ENCODE assay signal across 8 mouse cellular contexts in the genomic region with DNA sequence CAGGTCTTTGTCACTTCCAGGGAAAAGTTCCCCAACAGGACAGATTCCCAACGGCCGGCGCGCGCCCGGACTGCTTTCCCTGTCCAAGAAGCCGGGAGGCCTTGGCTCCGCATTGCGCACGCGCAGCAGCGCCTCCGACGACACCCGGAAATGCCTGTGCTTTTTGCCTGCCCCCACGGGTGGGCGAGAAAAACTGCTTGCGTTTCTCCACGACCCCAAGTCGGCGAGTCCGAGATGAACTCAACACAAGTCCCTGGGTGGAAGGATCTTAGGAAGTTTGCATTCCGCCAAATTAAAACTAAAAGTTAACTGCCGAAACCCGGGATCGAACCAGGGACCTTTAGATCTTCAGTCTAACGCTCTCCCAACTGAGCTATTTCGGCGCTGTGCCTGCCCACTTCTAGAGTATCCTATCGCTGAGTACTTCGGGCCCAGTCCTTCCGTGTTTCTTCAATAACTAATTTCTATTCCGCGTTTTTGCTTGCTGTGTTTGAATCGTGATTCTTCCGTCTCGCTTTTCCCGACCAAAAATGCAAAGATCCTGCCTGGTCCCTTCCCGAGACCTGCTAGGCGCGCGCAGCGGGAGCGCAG. TPM values are rescaled to one million over a fixed set of nuclear protein-coding genes. Genes with fewer than 3 reads are reported as not detected.
A peak's percentile ranks its signal among the peaks of the same experiment; 100 is the strongest.
DNase-seq lines count a peak whose midpoint lies in the region; ATAC-seq and TF ChIP-seq lines count a peak whose summit lies in the region.

No protein-coding gene starts in this region.

- DNase-seq in B cell, adult 2 months = peak; percentile 90 to 93
- DNase-seq in brain, adult 2 months (ENCODE audit: low read depth, low spot score) = peak; percentile 90
- DNase-seq in liver, adult 2 months (ENCODE audit: extremely low read depth, low read depth, low spot score) = peak; percentile 81
- peak; percentile 88 for DNase-seq in splenic B cell, adult 2 months (ENCODE audit: low read depth, low spot score)

- H3K4me3 ChIP-seq in heart, embryonic 11.5 days (ENCODE audit: low read depth, low read length) = peak overlapping the region; percentile 62
- H3K4me3 ChIP-seq in kidney, embryonic 16.5 days (ENCODE audit: low read length) = peak overlapping the region; percentile 73
- peak overlapping the region; percentile 86 for H3K4me3 ChIP-seq in liver, adult 2 months (ENCODE audit: insufficient read depth, low read depth, low read length)
- peak overlapping the region; percentile 83 for H3K4me3 ChIP-seq in myocyte

- H3K36me3 ChIP-seq in heart, embryonic 11.5 days (ENCODE audit: control insufficient read depth, insufficient read depth, low read length) = no peaks in the 10 kb centered on the region
- no peaks in the 10 kb centered on the region for H3K36me3 ChIP-seq in kidney, embryonic 16.5 days (ENCODE audit: insufficient read depth, low read length)
- no peaks in the 10 kb centered on the region for H3K36me3 ChIP-seq in liver, adult 2 months (ENCODE audit: control insufficient read depth, insufficient read depth, low read length)
- H3K36me3 ChIP-seq in myocyte (ENCODE audit: control insufficient read depth, insufficient read depth) = no peaks in the 10 kb centered on the region
- no peaks in the 10 kb centered on the region for H3K36me3 ChIP-seq in splenic B cell, adult 2 months (ENCODE audit: control insufficient read depth, insufficient read depth, low read length, poor library complexity, severe bottlenecking)

- H3K4me1 ChIP-seq in heart, embryonic 11.5 days (ENCODE audit: control insufficient read depth, insufficient read depth, low read length) = no peaks in the 10 kb centered on the region
- H3K4me1 ChIP-seq in kidney, embryonic 16.5 days (ENCODE audit: insufficient read depth, low read length) = no peaks in the 10 kb centered on the region; the same call in 1 of the 2 replicates
- no peaks in the 10 kb centered on the region for H3K4me1 ChIP-seq in liver, adult 2 months (ENCODE audit: control insufficient read depth, insufficient read depth, low read length)

- H3ac ChIP-seq in myocyte (ENCODE audit: control insufficient read depth, insufficient read length) = peak overlapping the region; percentile 16

- under 1% methylated on average over 44 of the region's 44 CpGs for WGBS in heart, embryonic 11.5 days (ENCODE audit: insufficient replicate concordance)
- under 1% methylated on average over 44 of the region's 44 CpGs for WGBS in kidney, embryonic 16.5 days
- under 1% methylated on average over 44 of the region's 44 CpGs for WGBS in liver, adult 2 months

- peak; percentile 73 for ATAC-seq in erythroblast, adult 5-6 weeks (replicated peaks; ENCODE audit: low FRiP score, poor library complexity, severe bottlenecking)
- peak; percentile 86 for ATAC-seq in heart, embryonic 11.5 days (replicated peaks; ENCODE audit: insufficient number of reproducible peaks, low FRiP score, low TSS enrichment)
- ATAC-seq in kidney, embryonic 16.5 days (ENCODE audit: low FRiP score, low TSS enrichment) = peak; percentile 81

- no peak for TF ChIP-seq CTCF in liver, adult 2 months (IDR thresholded peaks at IDR 0.05; ENCODE audit: low read depth, low read length)

- TF ChIP-seq POLR2A in liver, adult 2 months (IDR thresholded peaks at IDR 0.05; ENCODE audit: extremely low read depth, insufficient read depth, low read length) = no peak
- peak; percentile 38 for TF ChIP-seq POLR2A in myocyte (IDR thresholded peaks at IDR 0.05; ENCODE audit: insufficient read length, low read depth)

- H3K27me3 ChIP-seq in heart, embryonic 11.5 days (ENCODE audit: control insufficient read depth, insufficient read depth, low read length) = no peaks in the 10 kb centered on the region
- H3K27me3 ChIP-seq in kidney, embryonic 16.5 days (ENCODE audit: insufficient read depth, low read length) = no peaks in the 10 kb centered on the region
- no peaks in the 10 kb centered on the region for H3K27me3 ChIP-seq in liver, adult 2 months (ENCODE audit: control insufficient read depth, insufficient read depth, low read length)
- no peaks in the 10 kb centered on the region for H3K27me3 ChIP-seq in myocyte (ENCODE audit: control insufficient read depth, insufficient read depth, insufficient read length)
- H3K27me3 ChIP-seq in splenic B cell, adult 2 months (ENCODE audit: control insufficient read depth, insufficient read depth, low read length, poor library complexity, severe bottlenecking) = no peaks in the 10 kb centered on the region

- no peaks in the 10 kb centered on the region for H3K79me2 ChIP-seq in liver, adult 2 months (ENCODE audit: control insufficient read depth, insufficient read depth, low read length)
- H3K79me2 ChIP-seq in myocyte (ENCODE audit: control insufficient read depth, insufficient read depth) = no peaks in the 10 kb centered on the region

- H3K27ac ChIP-seq in heart, embryonic 11.5 days (ENCODE audit: low read depth, low read length) = no peak overlapping the region
- peak overlapping the region; percentile 76 for H3K27ac ChIP-seq in kidney, embryonic 16.5 days (ENCODE audit: low read length)
- peak overlapping the region; percentile 32 for H3K27ac ChIP-seq in liver, adult 2 months (replicated peaks; ENCODE audit: insufficient read depth, low read depth, low read length)

- peak overlapping the region; percentile 67 for H3K9ac ChIP-seq in heart, embryonic 11.5 days (ENCODE audit: low read depth, low read length)
- H3K9ac ChIP-seq in kidney, embryonic 16.5 days (replicated peaks; ENCODE audit: low read length) = peak overlapping the region; percentile 72
- H3K9ac ChIP-seq in liver, adult 2 months (ENCODE audit: low read depth, low read length) = peak overlapping the region; percentile 71

- H3K9me3 ChIP-seq in heart, embryonic 11.5 days (replicated peaks; ENCODE audit: control insufficient read depth, low read length) = no peaks in the 10 kb centered on the region
- no peaks in the 10 kb centered on the region for H3K9me3 ChIP-seq in kidney, embryonic 16.5 days (ENCODE audit: low read length)

- H3K4me2 ChIP-seq in heart, embryonic 11.5 days = peak overlapping the region; percentile 67
- peak overlapping the region; percentile 76 for H3K4me2 ChIP-seq in kidney, embryonic 16.5 days (replicated peaks; ENCODE audit: low read depth, low read length)
- H3K4me2 ChIP-seq in myocyte (ENCODE audit: low read depth) = peak overlapping the region; percentile 88

TF ChIP-seq in myocyte, 11 proteins besides CTCF, POLR2A, EP300 and RAD21:
- no peak for TF ChIP-seq E2F4 (IDR thresholded peaks at IDR 0.05; ENCODE audit: insufficient read depth)
- no peak for TF ChIP-seq REST (IDR thresholded peaks at IDR 0.05; ENCODE audit: insufficient read depth, insufficient read length)
- TF ChIP-seq SRF (IDR thresholded peaks at IDR 0.05; ENCODE audit: control insufficient read depth, insufficient read length, low read depth) = no peak
- no peak for TF ChIP-seq MYOD1 (IDR thresholded peaks at IDR 0.05; ENCODE audit: control insufficient read depth in 1 of 3, insufficient read length in 2 of 3, low read depth in 2 of 3)
- TF ChIP-seq USF1 (IDR thresholded peaks at IDR 0.05; ENCODE audit: low read depth) = no peak
- no peak for TF ChIP-seq CEBPB (IDR thresholded peaks at IDR 0.05; ENCODE audit: insufficient read depth, poor library complexity, severe bottlenecking)
- no peak for TF ChIP-seq MAX (IDR thresholded peaks at IDR 0.05; ENCODE audit: low read depth)
- no peak for TF ChIP-seq TCF12 (IDR thresholded peaks at IDR 0.05; ENCODE audit: insufficient read depth, poor library complexity, severe bottlenecking)
- TF ChIP-seq POLR2AphosphoS2 (IDR thresholded peaks at IDR 0.05; ENCODE audit: insufficient read length, low read depth) = no peak
TF ChIP-seq in myocyte: peak in this region for 0.

RNA-seq across cellular contexts. Expression of a gene that starts 37.3 kb away (rescaled TPM):
- 0.38 TPM in 1 of 2 replicates, not detected in the other for total RNA-seq in erythroblast, adult 5-6 weeks (2015; ENCODE audit: low replicate concordance)
- 0.09 and 0.42 TPM in 2 replicates for total RNA-seq in erythroblast, adult 5-6 weeks (2017; ENCODE audit: low replicate concordance)
- polyA plus RNA-seq in heart, embryonic 11.5 days (2014; fragmentation: Nextera tagmentation; extraction: Ambion mirVana) = 0.73 and 1.2 TPM in 2 replicates
- polyA plus RNA-seq in kidney, embryonic 16.5 days (2015; fragmentation: Nextera tagmentation; extraction: Ambion mirVana) = 0.76 and 1.2 TPM in 2 replicates
- 1.9 and 8.7 TPM in 2 replicates for total RNA-seq in liver, adult 2 months (2014; rRNA removed)
- 3.1 and 11.0 TPM in 2 replicates for polyA plus RNA-seq in liver, adult 2 months (2012; rRNA removed)
- polyA plus RNA-seq in myocyte (2012; fragmentation: generic; extraction: Trizol) = 0.01 TPM

RNA-seq across cellular contexts. Expression of a gene that starts 43.2 kb away (rescaled TPM):
- 3.3 and 5.6 TPM in 2 replicates for total RNA-seq in erythroblast, adult 5-6 weeks (2015; ENCODE audit: low replicate concordance)
- total RNA-seq in erythroblast, adult 5-6 weeks (2017; ENCODE audit: low replicate concordance) = 3.2 and 10.6 TPM in 2 replicates
- polyA plus RNA-seq in heart, embryonic 11.5 days (2014; fragmentation: Nextera tagmentation; extraction: Ambion mirVana) = 35.9 and 37.8 TPM in 2 replicates
- polyA plus RNA-seq in kidney, embryonic 16.5 days (2015; fragmentation: Nextera tagmentation; extraction: Ambion mirVana) = 33.4 and 34.9 TPM in 2 replicates
- total RNA-seq in liver, adult 2 months (2014; rRNA removed) = 32.4 and 37.9 TPM in 2 replicates
- 14.3 and 14.4 TPM in 2 replicates for polyA plus RNA-seq in liver, adult 2 months (2012; rRNA removed)
- polyA plus RNA-seq in myocyte (2012; fragmentation: generic; extraction: Trizol) = 10.0 TPM

RNA-seq across cellular contexts. Expression of a gene that starts 47.6 kb away (rescaled TPM):
- total RNA-seq in erythroblast, adult 5-6 weeks (2015; ENCODE audit: low replicate concordance) = 6.1 TPM in 1 of 2 replicates, not detected in the other
- 1.3 and 2.0 TPM in 2 replicates for total RNA-seq in erythroblast, adult 5-6 weeks (2017; ENCODE audit: low replicate concordance)
- polyA plus RNA-seq in heart, embryonic 11.5 days (2014; fragmentation: Nextera tagmentation; extraction: Ambion mirVana) = 37.5 and 44.1 TPM in 2 replicates
- 57.2 and 60.3 TPM in 2 replicates for polyA plus RNA-seq in kidney, embryonic 16.5 days (2015; fragmentation: Nextera tagmentation; extraction: Ambion mirVana)
- total RNA-seq in liver, adult 2 months (2014; rRNA removed) = 28.0 and 29.8 TPM in 2 replicates
- 32.7 and 36.6 TPM in 2 replicates for polyA plus RNA-seq in liver, adult 2 months (2012; rRNA removed)
- polyA plus RNA-seq in myocyte (2012; fragmentation: generic; extraction: Trizol) = 15.8 TPM
